Mouse (Mus musculus): ENCODE measurements at regions not wholly inside any gene's neighbourhood (a gene's known extent, or its start where the extent isn't known, plus 50 kb on each side); places are given as distances from the start of the nearest gene placed in this dataset.

DNA sequence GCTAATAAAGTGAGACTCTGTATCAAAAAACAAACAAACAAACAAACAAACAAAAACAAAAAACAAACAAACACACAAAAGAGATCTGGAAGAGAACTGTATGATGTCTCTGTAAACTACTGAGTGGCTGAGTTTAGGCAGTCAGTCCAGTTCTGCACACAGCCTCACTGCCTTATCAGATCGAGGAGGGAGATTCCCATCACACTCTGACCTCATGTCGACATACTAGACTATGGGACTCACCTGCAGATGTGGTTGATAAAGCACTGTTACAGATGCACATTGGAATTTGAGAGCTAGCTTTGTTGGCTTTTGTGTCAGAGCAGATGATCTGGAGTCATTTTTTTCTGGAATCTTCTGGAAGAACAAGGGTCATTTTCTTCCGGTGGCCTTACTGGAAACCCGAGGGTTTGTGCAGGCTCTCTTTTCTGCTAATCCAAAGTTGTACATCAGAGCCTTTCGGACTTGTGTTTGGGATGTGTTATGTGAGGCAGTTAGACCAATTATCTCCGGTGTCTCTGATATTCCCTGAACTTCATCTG lies 135.6 kb upstream of the Nrip1 start:
- H3K9me3 ChIP-seq: no peaks in the 10 kb centered on the region

DNA sequence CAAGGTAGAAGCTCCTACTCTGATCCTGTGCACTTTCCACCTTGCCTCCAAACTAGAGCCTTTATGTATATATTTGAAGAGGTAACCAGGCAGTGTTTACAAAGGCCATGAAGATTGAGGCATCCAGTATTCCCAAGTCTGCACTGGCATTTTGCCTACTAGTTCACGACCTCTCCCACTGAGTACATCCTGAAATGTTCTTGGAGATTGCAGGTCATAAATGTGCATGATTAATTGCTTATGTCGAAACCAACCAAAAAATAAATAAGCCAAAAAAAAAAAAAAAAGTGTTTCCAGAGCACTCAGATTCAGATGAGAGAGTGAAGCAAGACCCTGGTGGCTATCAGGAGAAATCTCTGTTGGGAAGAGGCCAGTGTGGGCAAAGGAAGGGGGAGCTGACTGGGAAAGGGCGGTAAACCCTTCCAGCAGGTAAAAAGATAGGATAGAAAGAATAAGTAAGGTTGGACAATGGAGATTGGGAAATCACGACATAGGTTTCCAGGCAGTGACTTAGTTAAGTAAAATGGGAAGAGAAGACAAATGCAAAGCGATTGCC lies 133.6 kb upstream of the Nrip1 start:
- Histone ChIP-seq H3K27ac (replicated peaks) (no peak overlapping the region), H3K36me3 (no peaks in the 10 kb centered on the region), H3K4me2 (no peak overlapping the region), H3K4me1 (no peaks in the 10 kb centered on the region), H3K4me3 (no peak overlapping the region), H3K27me3 (replicated peaks) (no peaks in the 10 kb centered on the region), H3K9me3 (no peaks in the 10 kb centered on the region), H3K9ac (no peak overlapping the region)
- ATAC-seq (ENCODE audit: extremely low read depth, insufficient number of reproducible peaks, low FRiP score, low TSS enrichment): no peak
- WGBS: 66% methylated on average over 5 of the region's 5 CpGs

More for the DNA sequence above, 135.6 kb upstream of the Nrip1 start:
- ATAC-seq (ENCODE audit: extremely low read depth, insufficient number of reproducible peaks, low FRiP score, low TSS enrichment): no peak
- Histone ChIP-seq H3K4me3 (no peak overlapping the region), H3K9ac (no peak overlapping the region), H3K27me3 (replicated peaks) (no peaks in the 10 kb centered on the region), H3K36me3 (no peaks in the 10 kb centered on the region), H3K27ac (replicated peaks) (no peak overlapping the region), H3K4me2 (no peak overlapping the region), H3K4me1 (no peaks in the 10 kb centered on the region)
- WGBS: 74% methylated on average over 6 of the region's 6 CpGs

DNA sequence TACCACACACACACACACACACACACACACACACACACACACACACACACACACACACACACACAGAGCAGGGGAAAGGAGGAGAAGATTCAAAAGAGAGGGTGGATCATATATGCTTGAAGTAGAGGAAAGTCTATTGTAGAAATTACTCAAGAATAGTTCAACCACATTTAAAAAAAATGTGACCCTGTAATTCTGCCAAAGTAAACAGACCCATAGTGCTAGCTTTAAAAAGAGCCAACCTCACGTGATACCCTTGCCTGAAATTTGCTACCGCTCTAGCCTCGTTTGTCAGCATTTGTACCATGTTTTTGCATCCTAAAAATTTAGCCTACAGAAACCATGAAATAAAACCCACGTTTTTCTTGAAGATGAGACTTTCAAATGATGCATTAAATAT lies 132.6 kb upstream of the Nrip1 start:
- Histone ChIP-seq H3K27ac (replicated peaks) (no peak overlapping the region), H3K9me3 (no peaks in the 10 kb centered on the region), H3K4me1 (no peaks in the 10 kb centered on the region), H3K36me3 (no peaks in the 10 kb centered on the region), H3K27me3 (replicated peaks) (no peaks in the 10 kb centered on the region), H3K4me2 (no peak overlapping the region), H3K9ac (no peak overlapping the region), H3K4me3 (no peak overlapping the region)
- ATAC-seq (ENCODE audit: extremely low read depth, insufficient number of reproducible peaks, low FRiP score, low TSS enrichment): no peak
- WGBS: 52% methylated on average over 4 of the region's 4 CpGs

DNA sequence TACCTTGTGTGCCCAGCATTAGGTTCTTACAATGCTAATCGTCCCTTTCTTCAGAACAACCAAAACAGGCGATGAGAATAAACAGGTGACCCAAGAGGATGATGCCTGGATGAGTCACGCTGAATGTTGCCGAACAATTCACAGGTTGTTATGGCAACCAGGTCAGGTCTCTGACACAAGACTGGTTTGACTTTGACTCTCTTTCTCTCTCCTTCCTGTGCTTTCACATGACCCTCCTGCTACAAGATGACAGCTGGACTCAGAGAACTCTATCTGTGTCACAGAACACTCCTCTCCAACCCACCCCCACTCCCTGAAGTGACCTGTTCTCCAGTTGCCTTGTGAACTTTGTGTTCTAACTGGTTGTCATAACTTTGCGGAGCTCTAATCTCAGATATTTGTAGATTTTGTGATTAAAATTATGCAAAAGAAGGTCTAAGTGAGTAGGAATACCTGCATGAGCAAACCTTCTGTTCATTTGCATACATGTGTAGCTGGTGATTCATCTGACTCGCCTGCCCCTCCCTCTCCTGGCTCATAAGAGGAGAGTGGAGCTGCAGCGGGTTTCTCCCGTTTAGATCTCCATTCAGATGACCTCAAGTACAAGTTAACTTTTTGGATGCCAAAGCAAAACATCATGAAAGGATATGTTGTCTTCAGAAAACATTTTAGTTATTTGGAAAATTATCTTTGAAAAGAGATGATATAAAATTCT lies 126.2 kb upstream of the Nrip1 start:
- H3K4me3 ChIP-seq: no peak overlapping the region
- no peak overlapping the region for H3K9ac ChIP-seq
- no peak overlapping the region for H3K27ac ChIP-seq (replicated peaks)
- 56% methylated on average over 8 of the region's 8 CpGs for WGBS
- no peak for ATAC-seq (ENCODE audit: extremely low read depth, insufficient number of reproducible peaks, low FRiP score, low TSS enrichment)
- no peaks in the 10 kb centered on the region for H3K9me3 ChIP-seq
- no peaks in the 10 kb centered on the region for H3K36me3 ChIP-seq
- no peaks in the 10 kb centered on the region for H3K27me3 ChIP-seq (replicated peaks)
- H3K4me2 ChIP-seq: no peak overlapping the region
- peaks cover 11% of the 10 kb centered on the region for H3K4me1 ChIP-seq

DNA sequence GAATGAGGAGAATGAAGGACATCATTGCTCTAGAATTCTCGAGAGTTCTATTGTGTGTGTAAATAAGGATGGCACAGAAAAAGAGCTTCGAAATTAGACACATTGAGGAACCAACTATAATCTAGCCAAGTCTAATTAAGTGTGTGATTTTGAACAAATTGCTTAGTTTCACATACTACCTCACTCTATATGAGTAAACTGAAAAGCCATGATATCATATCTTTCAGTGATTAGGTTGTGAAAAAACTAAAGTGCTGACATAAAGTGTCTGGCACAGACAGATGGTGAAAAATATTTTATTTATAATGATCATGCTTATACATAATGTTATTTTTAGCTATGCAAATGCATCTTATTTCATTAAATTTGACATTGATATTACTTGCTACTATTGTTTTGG lies 124.6 kb upstream of the Nrip1 start:
- H3K27me3 ChIP-seq (replicated peaks): no peaks in the 10 kb centered on the region
- 71% methylated on average over 2 of the region's 2 CpGs for WGBS
- no peaks in the 10 kb centered on the region for H3K36me3 ChIP-seq
- no peak for ATAC-seq (ENCODE audit: extremely low read depth, insufficient number of reproducible peaks, low FRiP score, low TSS enrichment)
- no peak overlapping the region for H3K4me2 ChIP-seq
- no peak overlapping the region for H3K9ac ChIP-seq
- no peak overlapping the region for H3K4me3 ChIP-seq
- H3K9me3 ChIP-seq: no peaks in the 10 kb centered on the region
- no peak overlapping the region for H3K27ac ChIP-seq (replicated peaks)
- peaks cover 11% of the 10 kb centered on the region for H3K4me1 ChIP-seq

DNA sequence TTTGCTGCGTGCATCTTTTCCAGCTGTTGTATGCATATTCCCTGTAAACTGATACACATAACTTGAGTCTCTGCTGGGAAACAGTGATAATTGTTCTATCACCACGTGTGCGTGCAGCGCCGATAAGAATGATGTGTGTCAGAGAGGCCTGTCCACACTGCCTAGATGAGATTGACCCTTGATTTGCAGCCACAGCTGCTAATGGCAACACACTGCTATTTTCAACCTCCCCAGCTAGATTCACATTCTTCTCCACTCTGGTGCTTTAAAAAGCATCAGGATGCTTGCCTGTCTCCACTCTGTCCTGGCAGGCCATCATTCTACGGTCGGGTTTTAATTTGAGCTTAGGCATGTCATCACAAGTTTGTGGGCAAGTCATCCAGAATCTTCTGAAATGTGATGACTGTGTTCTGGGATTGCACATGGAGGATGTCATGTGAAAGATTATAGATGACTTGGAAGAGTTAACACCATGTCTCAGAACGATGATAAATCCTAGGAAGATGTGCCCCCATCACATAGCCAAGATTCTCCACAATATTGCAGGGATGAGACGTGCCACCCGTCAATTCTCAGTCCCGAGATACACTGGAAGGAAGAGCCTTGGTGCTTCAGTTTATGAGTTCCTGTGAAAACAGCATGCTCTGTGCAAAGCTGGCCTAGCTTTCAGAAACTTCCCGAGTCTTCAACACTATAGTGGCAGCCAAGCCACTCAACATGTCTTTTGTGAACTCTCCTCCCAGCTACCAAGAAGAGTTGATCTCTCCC lies 123.6 kb upstream of the Nrip1 start:
- Histone ChIP-seq H3K4me2 (no peak overlapping the region), H3K4me3 (no peak overlapping the region), H3K27me3 (replicated peaks) (no peaks in the 10 kb centered on the region), H3K9me3 (no peaks in the 10 kb centered on the region), H3K27ac (replicated peaks) (no peak overlapping the region), H3K4me1 (peaks cover 11% of the 10 kb centered on the region), H3K36me3 (no peaks in the 10 kb centered on the region), H3K9ac (no peak overlapping the region)
- 45% methylated on average over 12 of the region's 12 CpGs for WGBS
- no peak for ATAC-seq (ENCODE audit: extremely low read depth, insufficient number of reproducible peaks, low FRiP score, low TSS enrichment)

DNA sequence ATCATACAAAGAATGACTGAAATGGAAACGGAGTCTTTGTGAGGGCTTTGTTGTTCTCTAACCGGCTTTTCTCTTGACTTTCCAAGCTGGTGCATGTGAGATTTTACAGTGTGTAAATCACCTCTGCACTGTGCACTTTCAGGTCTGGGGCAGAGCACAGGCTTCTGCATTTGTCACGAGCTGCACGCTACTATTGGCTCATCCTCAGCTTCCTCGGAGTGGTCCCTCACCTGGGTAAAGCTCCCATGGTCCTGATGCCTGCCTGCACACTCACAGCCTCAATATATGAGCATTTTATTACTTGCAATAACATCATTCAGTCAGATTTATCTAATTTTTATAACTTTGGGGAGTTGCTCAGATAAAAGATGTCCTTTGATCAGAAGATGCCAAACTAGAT lies 109.8 kb upstream of the Nrip1 start:
- no peak for ATAC-seq (ENCODE audit: extremely low read depth, insufficient number of reproducible peaks, low FRiP score, low TSS enrichment)

DNA sequence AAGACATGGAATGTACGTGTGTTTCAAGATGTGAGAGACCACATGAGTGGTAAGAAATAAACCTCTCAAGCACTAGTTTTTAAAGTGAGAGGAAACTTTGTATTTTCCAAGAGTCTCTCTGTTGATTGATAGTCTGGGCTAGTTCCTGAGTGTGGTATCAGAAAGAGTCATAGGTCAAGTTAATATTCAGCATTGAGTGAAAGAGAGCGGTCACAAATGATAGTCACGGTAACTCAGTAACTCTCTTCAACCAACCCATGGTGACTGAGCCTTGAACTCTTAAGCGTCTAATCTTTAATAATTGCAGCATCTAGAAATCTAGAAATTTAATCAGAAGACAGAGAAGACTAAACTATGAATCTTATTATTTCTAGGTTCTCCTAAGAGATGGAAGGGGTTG lies 108.3 kb upstream of the Nrip1 start:
- H3K27me3 ChIP-seq (replicated peaks): no peaks in the 10 kb centered on the region
- no peak overlapping the region for H3K4me2 ChIP-seq
- ATAC-seq (ENCODE audit: extremely low read depth, insufficient number of reproducible peaks, low FRiP score, low TSS enrichment): no peak
- no peaks in the 10 kb centered on the region for H3K9me3 ChIP-seq
- 87% methylated on average over 4 of the region's 4 CpGs for WGBS
- no peak overlapping the region for H3K9ac ChIP-seq
- H3K36me3 ChIP-seq: no peaks in the 10 kb centered on the region
- no peak overlapping the region for H3K27ac ChIP-seq (replicated peaks)
- no peaks in the 10 kb centered on the region for H3K4me1 ChIP-seq
- no peak overlapping the region for H3K4me3 ChIP-seq

More for the DNA sequence above, 109.8 kb upstream of the Nrip1 start:
- Histone ChIP-seq H3K4me2 (no peak overlapping the region), H3K9me3 (no peaks in the 10 kb centered on the region), H3K27ac (replicated peaks) (no peak overlapping the region), H3K27me3 (replicated peaks) (no peaks in the 10 kb centered on the region), H3K9ac (no peak overlapping the region), H3K4me3 (no peak overlapping the region), H3K4me1 (no peaks in the 10 kb centered on the region), H3K36me3 (no peaks in the 10 kb centered on the region)
- WGBS: 85% methylated on average over 5 of the region's 5 CpGs

DNA sequence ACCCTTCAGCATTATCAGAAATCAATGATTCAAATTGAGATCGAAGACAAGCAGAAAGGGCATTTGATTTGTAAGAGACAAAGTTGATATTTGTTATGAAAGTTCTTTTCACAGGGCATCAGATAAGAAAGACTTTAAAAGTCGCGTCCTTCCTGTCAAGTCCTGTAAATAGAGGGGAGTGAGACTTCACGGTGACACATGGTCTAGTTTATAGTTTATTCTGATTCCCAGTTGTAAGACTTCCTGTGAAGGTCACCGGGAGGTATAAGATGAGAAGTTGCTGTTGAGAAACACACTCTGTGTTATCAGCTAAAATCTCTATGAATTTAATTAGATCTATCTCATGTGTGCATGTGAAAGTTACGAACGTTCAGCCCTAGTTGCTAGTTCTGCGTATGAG lies 103.8 kb upstream of the Nrip1 start:
- no peak for ATAC-seq (ENCODE audit: extremely low read depth, insufficient number of reproducible peaks, low FRiP score, low TSS enrichment)
- WGBS: 73% methylated on average over 8 of the region's 8 CpGs
- Histone ChIP-seq H3K36me3 (no peaks in the 10 kb centered on the region), H3K9me3 (no peaks in the 10 kb centered on the region), H3K4me3 (no peak overlapping the region), H3K27me3 (replicated peaks) (no peaks in the 10 kb centered on the region), H3K9ac (no peak overlapping the region), H3K27ac (replicated peaks) (no peak overlapping the region), H3K4me1 (no peaks in the 10 kb centered on the region), H3K4me2 (no peak overlapping the region)

DNA sequence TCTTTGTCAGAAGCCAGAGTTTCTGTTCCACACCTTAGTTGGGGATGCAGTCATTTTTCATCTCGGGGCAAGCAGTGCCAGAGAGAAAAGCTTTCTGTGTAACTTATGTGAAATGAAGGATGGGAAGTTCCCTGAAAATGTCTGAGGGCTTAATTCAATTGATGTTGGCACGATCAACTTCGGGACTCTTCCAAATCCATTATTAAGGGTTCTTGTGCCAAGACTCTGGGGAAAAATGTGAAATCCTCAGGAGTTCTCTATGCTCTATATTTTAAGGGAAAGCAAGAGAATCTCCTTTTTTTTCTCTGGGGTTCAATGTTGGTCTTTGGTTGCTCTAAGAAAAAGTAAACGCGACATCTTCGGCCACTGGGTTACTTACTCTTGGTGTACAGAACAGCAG lies 100.9 kb upstream of the Nrip1 start:
- Histone ChIP-seq H3K27ac (replicated peaks) (no peak overlapping the region), H3K4me2 (no peak overlapping the region), H3K36me3 (no peaks in the 10 kb centered on the region), H3K9ac (no peak overlapping the region), H3K4me3 (no peak overlapping the region), H3K4me1 (no peaks in the 10 kb centered on the region), H3K9me3 (no peaks in the 10 kb centered on the region), H3K27me3 (replicated peaks) (no peaks in the 10 kb centered on the region)
- ATAC-seq (ENCODE audit: extremely low read depth, insufficient number of reproducible peaks, low FRiP score, low TSS enrichment): no peak
- WGBS: 88% methylated on average over 6 of the region's 6 CpGs

DNA sequence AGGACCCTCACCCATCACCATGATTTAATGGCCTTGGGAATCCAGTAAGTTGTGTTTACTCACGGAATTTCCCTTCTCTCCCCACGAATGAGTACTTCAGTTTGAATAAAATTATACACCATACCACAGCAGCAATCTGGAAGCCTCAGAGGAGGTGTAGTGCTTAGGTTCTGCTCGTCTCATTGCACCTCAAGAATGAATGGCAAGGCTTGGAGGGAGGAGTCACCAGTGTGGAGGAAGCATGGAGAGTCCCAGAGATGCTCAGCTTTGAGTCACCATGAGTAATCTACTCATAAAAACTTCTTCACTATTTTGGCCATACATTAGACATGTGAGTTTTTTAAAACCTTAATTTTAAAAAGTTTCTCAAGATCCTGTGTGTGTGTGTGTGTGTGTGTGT lies 98.8 kb upstream of the Nrip1 start:
- no peak overlapping the region for H3K4me2 ChIP-seq
- 73% methylated on average over 3 of the region's 3 CpGs for WGBS
- no peak for ATAC-seq (ENCODE audit: extremely low read depth, insufficient number of reproducible peaks, low FRiP score, low TSS enrichment)
- H3K36me3 ChIP-seq: no peaks in the 10 kb centered on the region
- no peaks in the 10 kb centered on the region for H3K9me3 ChIP-seq
- H3K27ac ChIP-seq (replicated peaks): no peak overlapping the region
- H3K27me3 ChIP-seq (replicated peaks): no peaks in the 10 kb centered on the region
- no peaks in the 10 kb centered on the region for H3K4me1 ChIP-seq
- no peak overlapping the region for H3K4me3 ChIP-seq
- no peak overlapping the region for H3K9ac ChIP-seq
